Comparison of ENCODE assay signal across 27 mouse cellular contexts in genomic region chr12:104652021-104652420, GRCm38 (mm10).
"Had no signal": no experiment of that assay in that cellular context is flagged by ENCODE, and none has a peak within 500 bp of the region (broad histone marks: within the 10 kb centered on the region; RNA-seq: fewer than 3 reads in every experiment).

No protein-coding gene starts in this region.

- H3K27ac ChIP-seq: limb, embryonic 10.5 days; limb, embryonic 12.5 days; limb, embryonic 13.5 days; limb, embryonic 15.5 days; liver, embryonic 12.5 days; liver, embryonic 13.5 days; liver, embryonic 14.5 days; liver, embryonic 15.5 days; lung, embryonic 15.5 days; macrophage; midbrain, embryonic 10.5 days; midbrain, embryonic 12.5 days; midbrain, embryonic 13.5 days; midbrain, embryonic 15.5 days; neural tube, embryonic 12.5 days had no signal

- H3K4me3 ChIP-seq: limb, embryonic 10.5 days; limb, embryonic 12.5 days; limb, embryonic 13.5 days; limb, embryonic 15.5 days; liver, embryonic 12.5 days; liver, embryonic 13.5 days; liver, embryonic 15.5 days; lung, embryonic 15.5 days; megakaryocyte, embryonic 14.5 days; midbrain, embryonic 10.5 days; midbrain, embryonic 12.5 days; midbrain, embryonic 13.5 days; midbrain, embryonic 15.5 days; myocyte; neural tube, embryonic 12.5 days had no signal

- DNase-seq: left cerebral cortex, postnatal 4 days; liver; liver, embryonic 13.5 days; liver, postnatal 0 days; lung, adult 18-20 months; lung, adult 2 months; lung, embryonic 14.5 days; lung, postnatal 10 days; lung, postnatal 14 days; lung, postnatal 36 days; midbrain, embryonic 14.5 days had no signal
